In the genomic region with DNA sequence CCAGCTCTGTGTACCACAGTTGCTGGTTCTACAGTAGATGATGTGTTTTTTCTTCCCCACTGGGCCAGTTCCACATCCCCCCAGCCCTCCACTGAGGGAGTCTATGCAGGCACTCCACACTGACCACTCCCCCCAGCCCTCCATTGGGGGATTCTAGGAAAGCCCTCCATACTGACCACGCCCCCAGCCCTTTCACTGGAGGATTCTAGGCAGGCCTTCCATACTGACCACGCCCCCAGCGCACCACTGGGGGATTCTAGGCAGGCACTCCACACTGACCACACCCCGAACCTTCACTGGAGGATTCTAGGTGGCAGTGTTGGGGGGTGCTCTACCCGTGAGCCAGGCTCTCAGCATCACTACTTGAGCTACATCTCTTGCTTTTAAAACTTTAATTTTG, we compare ENCODE assay signal across 15 mouse cellular contexts. TPM values are rescaled to one million over a fixed set of nuclear protein-coding genes. Genes with fewer than 3 reads are reported as not detected.
DNase-seq lines count a peak whose midpoint lies in the region; ATAC-seq and TF ChIP-seq lines count a peak whose summit lies in the region.
"Had no signal": no experiment of that assay in that cellular context is flagged by ENCODE, and none has a peak within 500 bp of the region (broad histone marks: within the 10 kb centered on the region; RNA-seq: fewer than 3 reads in every experiment).

No protein-coding gene starts in this region.

- no peaks in the 10 kb centered on the region for H3K36me3 ChIP-seq in hindbrain, embryonic 11.5 days (ENCODE audit: control insufficient read depth, insufficient read depth, low read length)
- peaks cover 72% of the 10 kb centered on the region for H3K36me3 ChIP-seq in hindbrain, embryonic 10.5 days
- peaks cover 2% of the 10 kb centered on the region for H3K36me3 ChIP-seq in G1E (replicated peaks)
- peaks cover 2% of the 10 kb centered on the region; the same call in 1 of the 2 replicates for H3K36me3 ChIP-seq in limb, embryonic 15.5 days

- peak; percentile 48; the same call in 1 of the 2 replicates for ATAC-seq in hindbrain, embryonic 11.5 days (ENCODE audit: low FRiP score)
- peak; percentile 54; the same call in 1 of the 2 replicates for ATAC-seq in G1E (ENCODE audit: extremely low read depth, insufficient number of reproducible peaks, low FRiP score, poor library complexity, severe bottlenecking)
- ATAC-seq in limb, embryonic 15.5 days (ENCODE audit: insufficient number of reproducible peaks, low FRiP score, low TSS enrichment, low read depth): 0 out of 2 replicates have a peak, but pooled peaks have one; percentile 45

- WGBS in hindbrain, embryonic 11.5 days: 42% methylated on average over 5 of the region's 5 CpGs
- WGBS in hindbrain, embryonic 10.5 days: 29% methylated on average over 5 of the region's 5 CpGs
- WGBS in limb, embryonic 15.5 days: 31% methylated on average over 5 of the region's 5 CpGs

- DNase-seq in hindbrain, embryonic 11.5 days (ENCODE audit: low spot score): no peak
- no peak for DNase-seq in hindbrain, embryonic 10.5 days (ENCODE audit: low spot score)
- DNase-seq in lung, postnatal 10 days: peak; percentile 33
- no peak for DNase-seq in lung, postnatal 25 days (ENCODE audit: low spot score)
- DNase-seq in G1E (ENCODE audit: low spot score): no peak
- DNase-seq in urinary bladder, adult 18-20 months (ENCODE audit: low spot score in 2 of 2): no peak
- no peak for DNase-seq in layer of hippocampus, postnatal 10 days (ENCODE audit: low spot score in 2 of 2)
- DNase-seq: heart, postnatal 10 days; layer of hippocampus, postnatal 36 days had no signal

- no peak overlapping the region for H3K4me3 ChIP-seq in hindbrain, embryonic 11.5 days (ENCODE audit: low read depth, low read length)
- H3K4me3 ChIP-seq in hindbrain, embryonic 10.5 days: no peak overlapping the region
- no peak overlapping the region for H3K4me3 ChIP-seq in G1E (ENCODE audit: low read depth, low read length)
- H3K4me3 ChIP-seq in limb, embryonic 15.5 days: no peak overlapping the region
- H3K4me3 ChIP-seq: lung, embryonic 15.5 days had no signal

- no peak for TF ChIP-seq CTCF in G1E (IDR thresholded peaks at IDR 0.05; ENCODE audit: low read depth, low read length)

- no peaks in the 10 kb centered on the region for H3K27me3 ChIP-seq in hindbrain, embryonic 11.5 days (ENCODE audit: control insufficient read depth, insufficient read depth, low read length)
- H3K27me3 ChIP-seq in hindbrain, embryonic 10.5 days (ENCODE audit: insufficient read depth, poor library complexity, severe bottlenecking): no peaks in the 10 kb centered on the region
- peaks cover 25% of the 10 kb centered on the region for H3K27me3 ChIP-seq in G1E (ENCODE audit: insufficient read depth, low read length)
- H3K27me3 ChIP-seq in limb, embryonic 15.5 days: no peaks in the 10 kb centered on the region
- H3K27me3 ChIP-seq: lung, embryonic 15.5 days had no signal

- H3K27ac ChIP-seq in hindbrain, embryonic 11.5 days (ENCODE audit: low read depth, low read length): no peak overlapping the region
- H3K27ac ChIP-seq in hindbrain, embryonic 10.5 days: no peak overlapping the region
- no peak overlapping the region for H3K27ac ChIP-seq in limb, embryonic 15.5 days
- H3K27ac ChIP-seq: lung, embryonic 15.5 days had no signal

- H3K4me1 ChIP-seq in hindbrain, embryonic 11.5 days (replicated peaks; ENCODE audit: control insufficient read depth, insufficient read depth, low read length): no peaks in the 10 kb centered on the region
- H3K4me1 ChIP-seq in hindbrain, embryonic 10.5 days (replicated peaks): peaks cover 3% of the 10 kb centered on the region; the same call in 1 of the 2 replicates
- H3K4me1 ChIP-seq in G1E (ENCODE audit: insufficient read depth, low read depth, low read length): peaks cover 4% of the 10 kb centered on the region; the same call in 1 of the 2 replicates
- no peaks in the 10 kb centered on the region for H3K4me1 ChIP-seq in limb, embryonic 15.5 days
- H3K4me1 ChIP-seq: lung, embryonic 15.5 days had no signal

- no peak overlapping the region for H3K4me2 ChIP-seq in hindbrain, embryonic 11.5 days (replicated peaks; ENCODE audit: low read depth, low read length)
- H3K4me2 ChIP-seq in limb, embryonic 15.5 days: no peak overlapping the region
- H3K4me2 ChIP-seq: lung, embryonic 15.5 days had no signal

- no peaks in the 10 kb centered on the region for H3K9me3 ChIP-seq in hindbrain, embryonic 11.5 days (ENCODE audit: control insufficient read depth, low read length)
- no peaks in the 10 kb centered on the region for H3K9me3 ChIP-seq in hindbrain, embryonic 10.5 days
- H3K9me3 ChIP-seq in G1E (replicated peaks): no peaks in the 10 kb centered on the region
- no peaks in the 10 kb centered on the region for H3K9me3 ChIP-seq in limb, embryonic 15.5 days
- H3K9me3 ChIP-seq: lung, embryonic 15.5 days had no signal

- no peak overlapping the region for H3K9ac ChIP-seq in hindbrain, embryonic 11.5 days (ENCODE audit: low read depth, low read length)
- no peak overlapping the region for H3K9ac ChIP-seq in limb, embryonic 15.5 days
- H3K9ac ChIP-seq: lung, embryonic 15.5 days had no signal

RNA-seq across cellular contexts. Expression of a gene that starts 6.0 kb away (rescaled TPM):
- polyA plus RNA-seq in hindbrain, embryonic 11.5 days (2014; fragmentation: Nextera tagmentation; extraction: Ambion mirVana): not detected in 2 replicates
- not detected in 2 replicates for polyA plus RNA-seq in hindbrain, embryonic 10.5 days (2016; fragmentation: Nextera tagmentation; extraction: Ambion mirVana)
- total RNA-seq in G1E (2014; fragmentation: Nextera tagmentation) (not detected in 2 replicates), G1E (2017) (not detected in 2 replicates)
- polyA plus RNA-seq in G1E (2012): not detected in 2 replicates
- not detected in 2 replicates for polyA plus RNA-seq in limb, embryonic 15.5 days (2015; fragmentation: Nextera tagmentation; extraction: Ambion mirVana)
- total RNA-seq in layer of hippocampus, postnatal 10 days (2021): not detected
- total RNA-seq: heart, postnatal 10 days; layer of hippocampus, postnatal 36 days; neutrophil, adult 5-6 weeks had no signal
- polyA plus RNA-seq: embryonic facial prominence, embryonic 11.5 days; spleen, adult 2 months; urinary bladder, adult 2 months had no signal

RNA-seq across cellular contexts. Expression of a gene that starts 11.5 kb away (rescaled TPM):
- 2.1 and 3.6 TPM in 2 replicates for polyA plus RNA-seq in hindbrain, embryonic 11.5 days (2014; fragmentation: Nextera tagmentation; extraction: Ambion mirVana)
- polyA plus RNA-seq in hindbrain, embryonic 10.5 days (2016; fragmentation: Nextera tagmentation; extraction: Ambion mirVana): 5.1 and 8.2 TPM in 2 replicates
- total RNA-seq in G1E (2014; fragmentation: Nextera tagmentation): not detected in 2 replicates
- 0.23 and 0.33 TPM in 2 replicates for total RNA-seq in G1E (2017)
- polyA plus RNA-seq in G1E (2012): 0.23 and 0.37 TPM in 2 replicates
- 9.7 and 11.4 TPM in 2 replicates for polyA plus RNA-seq in limb, embryonic 15.5 days (2015; fragmentation: Nextera tagmentation; extraction: Ambion mirVana)
- total RNA-seq in layer of hippocampus, postnatal 10 days (2021): 1 to 10 TPM in 1 of 2 experiments, under 1 TPM in 1; 0.45 to 1.1 TPM

RNA-seq across cellular contexts. Expression of a gene that starts 12.3 kb away (rescaled TPM):
- polyA plus RNA-seq in hindbrain, embryonic 11.5 days (2014; fragmentation: Nextera tagmentation; extraction: Ambion mirVana): 14.1 and 16.0 TPM in 2 replicates
- polyA plus RNA-seq in hindbrain, embryonic 10.5 days (2016; fragmentation: Nextera tagmentation; extraction: Ambion mirVana): 10.5 and 16.2 TPM in 2 replicates
- total RNA-seq in G1E (2014; fragmentation: Nextera tagmentation): 42.6 and 44.5 TPM in 2 replicates
- total RNA-seq in G1E (2017): 2.4 and 3.3 TPM in 2 replicates
- 16.7 and 18.3 TPM in 2 replicates for polyA plus RNA-seq in G1E (2012)
- polyA plus RNA-seq in limb, embryonic 15.5 days (2015; fragmentation: Nextera tagmentation; extraction: Ambion mirVana): 5.5 and 5.7 TPM in 2 replicates
- total RNA-seq in layer of hippocampus, postnatal 10 days (2021): 100 to 1,000 TPM; 308 to 317 TPM

RNA-seq across cellular contexts. Expression of a gene that starts 16.1 kb away (rescaled TPM):
- 40.3 and 42.7 TPM in 2 replicates for polyA plus RNA-seq in hindbrain, embryonic 11.5 days (2014; fragmentation: Nextera tagmentation; extraction: Ambion mirVana)
- 51.1 and 52.0 TPM in 2 replicates for polyA plus RNA-seq in hindbrain, embryonic 10.5 days (2016; fragmentation: Nextera tagmentation; extraction: Ambion mirVana)
- 296 and 302 TPM in 2 replicates for total RNA-seq in G1E (2014; fragmentation: Nextera tagmentation)
- total RNA-seq in G1E (2017): 59.0 and 63.6 TPM in 2 replicates
- 282 and 302 TPM in 2 replicates for polyA plus RNA-seq in G1E (2012)
- 24.2 and 35.9 TPM in 2 replicates for polyA plus RNA-seq in limb, embryonic 15.5 days (2015; fragmentation: Nextera tagmentation; extraction: Ambion mirVana)
- 100 to 1,000 TPM; 105 to 116 TPM for total RNA-seq in layer of hippocampus, postnatal 10 days (2021)

RNA-seq across cellular contexts. Expression of a gene that starts 30.9 kb away (rescaled TPM):
- 2.9 and 3.8 TPM in 2 replicates for polyA plus RNA-seq in hindbrain, embryonic 11.5 days (2014; fragmentation: Nextera tagmentation; extraction: Ambion mirVana)
- polyA plus RNA-seq in hindbrain, embryonic 10.5 days (2016; fragmentation: Nextera tagmentation; extraction: Ambion mirVana): 3.2 and 3.6 TPM in 2 replicates
- 25.8 and 39.7 TPM in 2 replicates for total RNA-seq in G1E (2014; fragmentation: Nextera tagmentation)
- total RNA-seq in G1E (2017): 13.4 and 14.3 TPM in 2 replicates
- polyA plus RNA-seq in G1E (2012): 23.3 and 24.6 TPM in 2 replicates
- polyA plus RNA-seq in limb, embryonic 15.5 days (2015; fragmentation: Nextera tagmentation; extraction: Ambion mirVana): 1.6 and 2.2 TPM in 2 replicates
- total RNA-seq in layer of hippocampus, postnatal 10 days (2021): 1 to 10 TPM; 1.2 to 1.9 TPM
